Mouse (Mus musculus) adipocyte (in vitro differentiated cells): Measurements from ENCODE around the gene Cbln3.

ENCODE experiments used
- DNase-seq: peaks from one replicate; pipeline ENCODE4 v3.0.0-alpha.2; 2016; ENCODE audit warnings: low spot score

Cbln3 gene

GRCm38 (mm10) chr14:55845506-55846294 is 38.5 kb downstream of the Cbln3 start:
- DNase-seq = peak; percentile 52

GRCm38 (mm10) chr14:55842794-55843193 is 41.4 kb downstream of the Cbln3 start:
- no peak for DNase-seq

GRCm38 (mm10) chr14:55840853-55841366 is 43.3 kb downstream of the Cbln3 start:
- DNase-seq = peak; percentile 59

- DNase-seq = no peak
These were observed 45.5 kb downstream of the Cbln3 start for GRCm38 (mm10) chr14:55838740-55839139.

GRCm38 (mm10) chr14:55838312-55838711 is 45.9 kb downstream of the Cbln3 start:
- no peak for DNase-seq

GRCm38 (mm10) chr14:55834808-55835533 is 49.2 kb downstream of the Cbln3 start:
- no peak for DNase-seq

GRCm38 (mm10) chr14:55833126-55833525 is 51.1 kb downstream of the Cbln3 start:
- DNase-seq = no peak

GRCm38 (mm10) chr14:55830331-55830730 is 53.9 kb downstream of the Cbln3 start:
- no peak for DNase-seq

GRCm38 (mm10) chr14:55829854-55830253 is 54.3 kb downstream of the Cbln3 start:
- DNase-seq = no peak
